Mouse (Mus musculus) urinary bladder, adult 18-20 months (tissue): ENCODE measurements around the gene Kcnj12.

Source experiments
- DNase-seq, 2 experiments: peaks; one replicate each; pipeline ENCODE4 v3.0.0; 2022; ENCODE audit warnings: low spot score in 2 of 2, mixed read lengths in 2 of 2

Kcnj12 gene

DNA sequence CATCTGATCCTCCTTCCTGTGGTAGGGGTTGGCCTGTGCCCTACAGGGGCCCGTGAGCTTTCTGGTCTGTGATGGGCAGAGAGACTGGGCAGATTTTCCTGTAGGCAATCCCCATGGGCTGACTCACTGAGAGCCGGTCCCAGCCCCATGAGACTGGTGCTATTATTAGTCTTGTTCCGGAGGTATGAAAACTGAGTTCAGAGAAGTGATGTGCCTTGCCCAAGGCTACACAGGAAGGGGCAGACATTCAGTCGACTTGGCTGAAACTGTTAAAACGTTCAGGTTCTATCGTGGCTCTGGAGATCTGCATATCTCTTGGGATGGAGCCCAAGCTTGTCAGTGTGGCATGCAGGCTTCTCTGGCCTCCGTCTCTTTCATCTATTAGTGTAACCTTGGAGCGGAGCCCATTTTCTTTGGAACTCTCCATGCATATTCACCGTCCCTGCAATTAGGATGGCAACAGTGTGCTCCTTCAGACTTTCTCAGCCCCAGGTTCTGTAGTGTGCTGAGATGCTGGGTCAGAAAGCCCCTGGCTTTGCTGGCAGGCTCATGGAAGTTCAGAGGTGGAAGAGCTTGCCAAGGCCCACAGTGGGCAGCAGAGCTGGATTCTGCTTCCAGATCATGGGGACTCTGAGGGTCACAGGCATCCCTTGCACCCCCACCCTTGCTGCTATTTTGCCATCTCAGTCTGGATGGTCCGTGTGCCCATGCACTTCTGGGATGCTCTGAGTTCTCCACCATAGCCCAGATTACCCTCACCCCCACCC, 37.5 kb downstream of the Kcnj12 start:
- no peak for DNase-seq

DNA sequence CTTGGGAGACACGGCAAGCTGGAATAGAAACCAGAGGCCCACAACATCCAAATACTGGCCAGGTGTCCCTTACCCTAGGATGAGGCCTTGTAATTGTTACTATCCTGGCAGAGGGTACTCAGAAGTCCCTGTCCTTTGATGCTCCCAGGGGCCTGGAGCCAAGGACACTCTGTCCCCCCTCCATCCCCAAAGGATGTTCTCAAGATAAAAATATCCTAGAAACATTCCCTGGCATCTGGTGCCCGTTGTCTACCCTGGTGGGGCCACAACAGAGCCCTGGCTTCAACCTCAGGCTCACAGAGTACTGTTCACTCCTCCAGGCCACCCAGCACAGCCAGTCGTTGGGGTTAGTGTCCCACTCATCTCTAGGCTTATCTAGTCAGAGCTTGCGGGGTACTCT, 38.3 kb downstream of the Kcnj12 start:
- no peak for DNase-seq

DNA sequence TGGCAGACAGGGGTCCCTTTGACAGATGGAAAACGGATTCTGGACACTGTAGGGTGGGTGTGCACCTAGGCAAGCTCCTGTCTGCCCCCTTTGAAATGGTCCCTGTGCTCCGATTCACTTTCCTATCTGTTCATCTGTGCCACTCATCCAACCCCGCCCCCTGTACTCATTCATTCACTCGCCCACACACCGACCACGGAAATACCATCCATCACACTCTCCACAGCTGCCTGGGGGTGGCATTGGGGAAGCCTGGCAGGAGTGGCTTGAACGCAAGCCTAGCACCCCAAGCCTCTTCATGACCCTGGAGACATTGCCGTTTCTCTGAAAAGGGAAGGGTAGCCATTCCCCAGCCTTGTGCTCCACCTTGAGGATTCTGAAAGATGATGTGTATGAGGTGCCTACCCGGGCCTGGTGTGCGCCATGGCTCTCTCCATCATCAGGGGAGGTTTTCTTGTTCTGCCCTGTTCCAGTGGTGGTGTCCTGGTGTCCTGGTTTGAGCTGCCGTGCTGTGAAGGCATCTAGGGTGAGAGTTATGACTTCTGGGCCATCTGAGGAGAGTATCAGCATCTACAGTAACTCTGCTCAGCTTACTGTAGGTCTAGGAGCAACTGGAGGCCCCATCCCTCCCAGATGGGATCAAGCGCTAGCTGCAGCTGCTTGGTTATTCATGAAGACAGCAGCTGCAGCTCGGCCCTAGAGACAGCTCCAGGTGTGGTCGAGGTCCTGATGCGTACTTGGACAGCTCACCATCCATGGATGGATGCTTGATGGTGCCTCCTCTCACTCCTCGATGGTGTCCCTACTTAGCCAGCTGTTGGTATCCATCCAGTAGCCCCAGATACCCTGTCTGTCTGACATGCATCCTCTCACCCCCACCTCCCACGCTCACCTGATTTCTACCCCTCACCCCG, 40.4 kb downstream of the Kcnj12 start:
- DNase-seq, result no peak

GRCm38 (mm10) chr11:61063503-61063902, 41.1 kb downstream of the Kcnj12 start:
- no peak for DNase-seq

DNA sequence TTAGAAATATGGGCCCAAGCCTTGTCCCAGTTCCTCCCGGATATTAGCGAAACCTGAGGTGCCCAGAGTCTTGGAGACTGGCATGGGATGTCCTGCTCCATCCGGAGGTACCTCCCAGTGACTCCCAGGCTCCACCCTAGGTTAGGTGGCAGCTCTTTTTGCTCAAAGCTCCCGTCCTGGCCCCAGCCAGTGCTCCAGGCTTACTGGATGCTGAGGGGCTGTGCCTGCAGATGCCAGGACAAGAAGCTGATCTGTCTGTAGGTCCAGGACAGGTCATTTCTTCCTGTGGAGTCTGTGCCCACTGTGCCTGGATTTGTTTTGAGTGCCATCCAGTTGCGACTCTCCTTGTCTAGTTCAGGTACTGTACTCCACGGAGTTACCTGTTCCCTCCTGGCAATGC, 43.3 kb downstream of the Kcnj12 start:
- no peak for DNase-seq

DNA sequence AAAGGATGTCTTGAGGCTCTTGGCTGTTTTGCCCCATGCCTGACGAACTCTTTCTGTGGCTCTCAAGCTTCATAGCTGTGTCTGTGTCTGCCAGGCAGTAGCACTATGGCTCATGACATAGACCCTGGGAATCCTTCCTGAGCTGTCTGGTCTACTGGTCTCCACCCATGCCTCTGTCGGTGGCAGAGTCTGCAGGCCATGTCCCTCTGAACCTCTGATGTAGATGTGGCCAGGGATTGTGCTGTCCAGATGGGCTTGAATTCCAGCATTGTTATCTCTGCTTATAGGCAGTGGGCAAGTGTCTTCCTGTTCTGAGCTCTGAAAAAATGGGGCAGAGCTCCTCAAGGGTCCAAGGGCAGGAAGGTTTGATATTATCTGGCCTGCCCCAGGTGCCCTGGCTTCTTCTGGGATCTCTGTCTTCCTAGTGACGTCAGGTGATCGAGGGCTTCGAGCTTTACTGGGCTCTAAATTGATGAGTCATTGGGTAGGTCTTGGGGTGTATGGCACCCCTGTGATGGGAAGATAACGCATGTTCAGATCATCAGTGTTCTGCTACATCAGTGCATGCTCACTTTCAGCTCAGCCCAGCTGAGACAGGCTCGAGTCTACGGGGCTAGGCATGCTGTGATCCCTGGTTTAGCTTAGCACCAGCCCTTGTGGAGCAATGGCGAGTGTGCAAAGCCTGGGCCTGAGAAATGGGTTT, 44.9 kb downstream of the Kcnj12 start:
- DNase-seq, result no peak

DNA sequence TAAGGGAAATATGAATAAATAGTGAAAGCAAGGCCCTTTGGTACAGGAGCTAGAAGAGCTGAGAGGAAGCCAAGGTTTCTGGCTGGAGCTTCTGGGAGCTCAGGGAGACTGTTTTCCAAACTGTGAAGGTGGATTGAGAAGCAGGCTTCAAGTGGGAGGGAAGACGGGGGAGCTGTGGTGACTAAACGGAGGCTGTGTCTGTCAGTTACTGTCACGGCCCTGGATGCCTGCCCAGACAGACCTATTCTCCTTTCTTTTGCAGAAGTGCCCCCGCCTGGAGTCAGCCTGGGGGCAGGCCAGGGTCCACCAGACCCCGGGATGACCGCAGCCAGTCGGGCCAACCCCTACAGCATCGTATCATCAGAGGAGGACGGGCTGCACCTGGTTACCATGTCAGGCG, 46.5 kb downstream of the Kcnj12 start:
- DNase-seq, result no peak

DNA sequence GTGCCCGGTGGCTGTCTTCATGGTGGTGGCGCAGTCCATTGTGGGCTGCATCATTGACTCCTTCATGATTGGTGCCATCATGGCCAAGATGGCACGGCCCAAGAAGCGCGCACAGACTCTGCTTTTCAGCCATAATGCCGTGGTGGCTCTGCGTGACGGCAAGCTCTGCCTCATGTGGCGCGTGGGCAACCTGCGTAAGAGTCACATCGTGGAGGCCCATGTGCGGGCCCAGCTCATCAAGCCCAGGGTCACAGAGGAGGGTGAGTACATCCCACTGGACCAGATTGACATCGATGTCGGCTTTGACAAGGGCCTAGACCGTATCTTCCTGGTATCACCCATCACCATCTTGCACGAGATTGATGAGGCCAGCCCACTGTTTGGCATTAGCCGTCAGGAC, 47.3 kb downstream of the Kcnj12 start:
- DNase-seq, result no peak

GRCm38 (mm10) chr11:61074646-61075317, 52.4 kb downstream of the Kcnj12 start:
- DNase-seq, result no peak

DNA sequence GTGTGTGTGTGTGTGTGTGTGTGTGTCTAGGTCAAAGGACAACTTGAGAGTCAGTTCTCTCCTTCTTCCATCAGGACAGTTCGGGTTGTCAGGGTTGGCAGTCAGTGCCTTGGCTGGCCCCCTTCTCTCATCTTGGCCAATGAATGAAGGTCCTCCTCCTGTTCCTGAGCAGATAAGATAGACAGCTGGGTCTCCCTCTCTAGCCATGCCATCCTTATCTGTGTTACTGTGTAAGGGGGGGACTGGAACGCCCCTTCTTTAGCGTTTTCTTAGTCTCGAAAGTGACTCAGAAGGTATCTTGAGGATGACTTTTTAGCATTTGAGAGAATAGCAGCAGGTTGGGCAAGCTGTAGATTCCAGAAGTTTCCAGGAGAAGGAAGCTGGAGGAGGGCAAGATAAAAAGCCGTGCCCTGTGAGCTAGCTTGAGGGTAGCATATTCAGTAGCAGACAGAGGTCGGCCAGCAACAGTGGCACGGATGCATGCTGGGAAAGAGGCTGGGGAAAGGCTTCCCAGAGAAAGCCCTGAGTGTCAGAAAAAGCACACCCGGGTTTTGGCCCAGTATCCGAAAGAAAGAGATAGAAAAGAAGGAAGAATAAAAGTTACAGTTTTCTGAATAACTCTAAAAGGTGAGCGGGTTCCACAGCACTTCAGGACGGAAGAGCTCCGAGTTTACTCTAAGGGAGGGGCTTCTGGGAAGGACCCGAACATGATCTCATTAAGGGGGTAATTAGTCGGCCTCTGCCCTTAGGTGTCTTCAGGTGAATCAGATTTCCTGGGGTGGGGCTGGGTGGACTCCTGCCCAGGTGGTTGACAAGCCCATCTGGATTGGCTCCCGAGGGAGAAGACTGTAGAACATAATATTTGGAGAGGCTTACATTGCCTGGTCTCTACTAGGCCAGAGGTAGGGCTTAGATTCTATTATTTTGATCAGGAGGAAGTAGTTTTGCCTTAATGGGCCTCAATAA, 53.3 kb downstream of the Kcnj12 start:
- no peak for DNase-seq

- DNase-seq, result no peak
Measured at GRCm38 (mm10) chr11:61081624-61082023, 59.3 kb downstream of the Kcnj12 start.

DNA sequence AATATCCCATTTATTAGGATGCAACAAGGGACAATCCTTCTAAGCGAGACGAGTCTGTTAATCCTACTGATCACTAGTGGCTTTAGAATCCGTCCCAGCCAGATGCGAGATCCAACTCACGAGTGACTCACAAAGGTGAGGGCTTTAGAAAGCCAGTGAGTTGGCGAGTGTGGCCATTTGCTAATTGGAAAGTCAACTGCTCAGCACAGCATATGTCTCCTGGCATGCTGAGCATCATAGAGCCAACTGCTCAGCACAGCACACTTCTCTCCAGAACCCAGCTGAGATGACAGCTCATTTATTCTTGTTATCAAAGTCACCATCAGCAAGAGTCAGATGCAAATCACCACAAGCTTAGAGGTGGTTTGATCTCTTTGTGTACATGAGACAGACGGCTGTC, 67.8 kb downstream of the Kcnj12 start:
- no peak for DNase-seq

- DNase-seq, result no peak
Measured at GRCm38 (mm10) chr11:61091192-61091591, 68.8 kb downstream of the Kcnj12 start.

GRCm38 (mm10) chr11:61091642-61092262, 69.4 kb downstream of the Kcnj12 start:
- DNase-seq, result peak; percentile 42 to 45

GRCm38 (mm10) chr11:61098046-61098445, 75.7 kb downstream of the Kcnj12 start:
- DNase-seq, result no peak

DNA sequence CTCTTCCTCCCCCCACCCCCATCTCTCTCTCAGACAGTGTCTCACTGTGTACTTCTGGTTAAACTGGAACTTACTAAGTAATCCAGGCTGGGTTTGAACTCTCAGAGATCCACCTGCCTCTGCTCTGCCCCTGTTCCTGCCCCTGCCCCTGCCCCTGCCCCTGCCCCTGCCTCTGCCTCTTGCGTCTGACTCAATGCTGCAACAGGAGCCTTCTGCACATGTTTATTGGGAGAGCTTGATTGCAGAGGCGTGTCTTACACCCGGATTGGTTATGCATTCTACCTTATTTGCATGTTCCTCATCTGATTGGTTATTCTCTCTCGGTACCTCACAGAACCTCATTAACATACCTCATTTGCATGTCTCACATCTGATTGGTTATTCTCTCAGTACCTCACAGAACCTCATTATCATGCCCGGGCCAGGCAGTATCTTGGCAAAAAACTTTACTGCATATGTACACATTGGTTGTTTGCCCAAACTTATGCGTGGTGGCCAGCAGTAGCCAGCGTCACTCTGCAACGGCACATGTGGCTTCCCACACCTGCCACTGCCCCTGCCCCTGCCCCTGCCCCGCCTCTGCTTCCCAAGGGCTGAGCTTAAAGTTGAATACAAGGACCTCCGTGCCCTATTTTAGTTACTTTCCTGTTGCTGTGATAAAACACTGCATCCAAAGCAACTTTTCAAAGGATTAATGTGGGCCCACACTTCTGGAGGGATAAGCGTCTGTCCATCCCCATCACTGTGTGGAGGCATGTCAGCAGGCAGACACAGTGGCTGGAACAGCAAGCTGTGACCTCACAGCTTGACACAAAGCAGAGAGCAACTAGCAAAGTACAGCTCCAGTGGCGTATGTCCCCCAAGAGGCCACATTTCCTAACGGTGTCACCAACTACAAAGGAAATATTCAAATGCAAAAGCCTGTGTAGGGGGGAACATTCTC, 80.3 kb downstream of the Kcnj12 start:
- DNase-seq, result no peak

GRCm38 (mm10) chr11:61104241-61104901, 82.0 kb downstream of the Kcnj12 start:
- peak; percentile 58 to 71 for DNase-seq

- DNase-seq, result no peak
Measured at GRCm38 (mm10) chr11:61108911-61109361, 86.6 kb downstream of the Kcnj12 start.
